10 mouse cellular contexts compared by ENCODE assay signal in genomic region chr7:96971027-96971996, GRCm38 (mm10). TPM values are rescaled to one million over a fixed set of nuclear protein-coding genes. Genes with fewer than 3 reads are reported as not detected.
DNase-seq lines count a peak whose midpoint lies in the region; ATAC-seq and TF ChIP-seq lines count a peak whose summit lies in the region.
"Had no signal": no experiment of that assay in that cellular context is flagged by ENCODE, and none has a peak within 500 bp of the region (broad histone marks: within the 10 kb centered on the region; RNA-seq: fewer than 3 reads in every experiment).

No protein-coding gene starts in this region.

- 59% methylated on average over 21 of the region's 21 CpGs for WGBS in kidney, embryonic 16.5 days
- 60% methylated on average over 21 of the region's 21 CpGs for WGBS in heart, postnatal 0 days
- 47% methylated on average over 21 of the region's 21 CpGs for whole genome bisulfite sequencing in liver, embryonic 13.5 days (ENCODE audit: insufficient replicate concordance)
- WGBS in midbrain, postnatal 0 days = 76% methylated on average over 21 of the region's 21 CpGs

- peak overlapping the region; percentile 37; the same call in 1 of the 2 replicates for H3K27ac ChIP-seq in kidney, embryonic 16.5 days (ENCODE audit: low read length)
- H3K27ac ChIP-seq in heart, postnatal 0 days (ENCODE audit: low read depth) = peak overlapping the region; percentile 50
- peak overlapping the region; percentile 47 for H3K27ac ChIP-seq in liver, embryonic 13.5 days
- H3K27ac ChIP-seq in midbrain, postnatal 0 days (ENCODE audit: low read depth, low read length) = no peak overlapping the region
- H3K27ac ChIP-seq: limb, embryonic 15.5 days had no signal

- peak overlapping the region; percentile 51; the same call in 1 of the 2 replicates for H3K9ac ChIP-seq in kidney, embryonic 16.5 days (replicated peaks; ENCODE audit: low read length)
- H3K9ac ChIP-seq in heart, postnatal 0 days (replicated peaks; ENCODE audit: low read depth, low read length) = no peak overlapping the region
- peak overlapping the region; percentile 43 for H3K9ac ChIP-seq in liver, embryonic 13.5 days
- no peak overlapping the region for H3K9ac ChIP-seq in midbrain, postnatal 0 days (replicated peaks; ENCODE audit: low read length, poor library complexity, severe bottlenecking)
- H3K9ac ChIP-seq: limb, embryonic 15.5 days had no signal

- no peak overlapping the region for H3K4me3 ChIP-seq in kidney, embryonic 16.5 days (ENCODE audit: low read length)
- peak overlapping the region; percentile 20 for H3K4me3 ChIP-seq in heart, postnatal 0 days (ENCODE audit: low read depth, low read length)
- no peak overlapping the region; the same call in 1 of the 2 replicates for H3K4me3 ChIP-seq in liver, embryonic 13.5 days (replicated peaks)
- H3K4me3 ChIP-seq in midbrain, postnatal 0 days (ENCODE audit: low read depth, low read length) = no peak overlapping the region
- H3K4me3 ChIP-seq: erythroblast, embryonic 14.5 days; limb, embryonic 15.5 days had no signal

- H3K36me3 ChIP-seq in kidney, embryonic 16.5 days (ENCODE audit: insufficient read depth, low read length) = no peaks in the 10 kb centered on the region
- no peaks in the 10 kb centered on the region; the same call in 1 of the 2 replicates for H3K36me3 ChIP-seq in heart, postnatal 0 days (replicated peaks; ENCODE audit: control insufficient read depth, insufficient read depth, low read length)
- peaks cover 17% of the 10 kb centered on the region for H3K36me3 ChIP-seq in liver, embryonic 13.5 days
- H3K36me3 ChIP-seq in midbrain, postnatal 0 days (ENCODE audit: insufficient read depth, low read length) = no peaks in the 10 kb centered on the region

- no peaks in the 10 kb centered on the region for H3K27me3 ChIP-seq in kidney, embryonic 16.5 days (ENCODE audit: insufficient read depth, low read length)
- no peaks in the 10 kb centered on the region for H3K27me3 ChIP-seq in heart, postnatal 0 days (ENCODE audit: control insufficient read depth, insufficient read depth, low read length)
- H3K27me3 ChIP-seq in liver, embryonic 13.5 days = no peaks in the 10 kb centered on the region
- no peaks in the 10 kb centered on the region for H3K27me3 ChIP-seq in midbrain, postnatal 0 days (ENCODE audit: insufficient read depth, low read length)
- H3K27me3 ChIP-seq: limb, embryonic 15.5 days had no signal

- no peak for DNase-seq in kidney, adult 9 months
- DNase-seq in heart, postnatal 0 days (ENCODE audit: low spot score) = no peak
- DNase-seq in liver, embryonic 13.5 days = no peak
- peak; percentile 15 for DNase-seq in midbrain, postnatal 0 days (ENCODE audit: low spot score)
- DNase-seq in retina, embryonic 14.5 days (ENCODE audit: low spot score) = no peak
- no peak for DNase-seq in embryo, embryonic 9.5 days (ENCODE audit: extremely low spot score)
- DNase-seq in adrenal gland, postnatal 14 days = no peak

- ATAC-seq in kidney, embryonic 16.5 days (ENCODE audit: low FRiP score, low TSS enrichment) = peak; percentile 43; the same call in 1 of the 2 replicates
- ATAC-seq in heart, postnatal 0 days (ENCODE audit: insufficient read depth, low read depth) = no peak
- peak; percentile 54; the same call in 1 of the 2 replicates for ATAC-seq in liver, embryonic 13.5 days (ENCODE audit: low read depth)
- ATAC-seq in midbrain, postnatal 0 days (ENCODE audit: low FRiP score) = no peak

- peaks cover 9% of the 10 kb centered on the region; the same call in 1 of the 2 replicates for H3K4me1 ChIP-seq in kidney, embryonic 16.5 days (ENCODE audit: insufficient read depth, low read length)
- no peaks in the 10 kb centered on the region for H3K4me1 ChIP-seq in heart, postnatal 0 days (ENCODE audit: control insufficient read depth, insufficient read depth)
- peaks cover 48% of the 10 kb centered on the region for H3K4me1 ChIP-seq in liver, embryonic 13.5 days (replicated peaks)
- no peaks in the 10 kb centered on the region for H3K4me1 ChIP-seq in midbrain, postnatal 0 days (ENCODE audit: insufficient read depth, low read length)
- H3K4me1 ChIP-seq: limb, embryonic 15.5 days had no signal

- no peak for TF ChIP-seq CTCF in heart, postnatal 0 days (IDR thresholded peaks at IDR 0.05; ENCODE audit: low read depth)
- no peak for TF ChIP-seq CTCF in midbrain, postnatal 0 days (IDR thresholded peaks at IDR 0.05)

- 0 out of 2 replicates have a peak overlapping the region, but pooled peaks have one; percentile 3 for H3K4me2 ChIP-seq in kidney, embryonic 16.5 days (replicated peaks; ENCODE audit: low read depth, low read length)
- H3K4me2 ChIP-seq in heart, postnatal 0 days (ENCODE audit: low read depth, low read length) = peak overlapping the region; percentile 39
- peak overlapping the region; percentile 45 for H3K4me2 ChIP-seq in liver, embryonic 13.5 days
- no peak overlapping the region for H3K4me2 ChIP-seq in midbrain, postnatal 0 days (ENCODE audit: low read depth, low read length, poor library complexity, severe bottlenecking)
- H3K4me2 ChIP-seq: limb, embryonic 15.5 days had no signal

- no peaks in the 10 kb centered on the region for H3K9me3 ChIP-seq in kidney, embryonic 16.5 days (ENCODE audit: low read length)
- H3K9me3 ChIP-seq in heart, postnatal 0 days (replicated peaks; ENCODE audit: control insufficient read depth, low read length) = no peaks in the 10 kb centered on the region
- no peaks in the 10 kb centered on the region for H3K9me3 ChIP-seq in liver, embryonic 13.5 days (replicated peaks)
- H3K9me3 ChIP-seq in midbrain, postnatal 0 days (ENCODE audit: low read length) = no peaks in the 10 kb centered on the region
- H3K9me3 ChIP-seq: limb, embryonic 15.5 days had no signal

- TF ChIP-seq EP300 in heart, postnatal 0 days (IDR thresholded peaks at IDR 0.05; ENCODE audit: low read depth) = no peak

RNA-seq across cellular contexts. Expression of gene Nars2, which starts 20.0 kb away (rescaled TPM):
- 30.8 and 31.6 TPM in 2 replicates for polyA plus RNA-seq in kidney, embryonic 16.5 days (2015; fragmentation: Nextera tagmentation; extraction: Ambion mirVana)
- 11.8 and 19.1 TPM in 2 replicates for total RNA-seq in heart, postnatal 0 days (2014; rRNA removed; ENCODE audit: low replicate concordance)
- 17.0 and 17.8 TPM in 2 replicates for polyA plus RNA-seq in heart, postnatal 0 days (2015; fragmentation: Nextera tagmentation; extraction: Ambion mirVana)
- 18.7 and 18.9 TPM in 2 replicates for polyA plus RNA-seq in liver, embryonic 13.5 days (2015; fragmentation: Nextera tagmentation; extraction: Ambion mirVana)
- 5.4 and 13.9 TPM in 2 replicates for total RNA-seq in midbrain, postnatal 0 days (2014; rRNA removed)
- 13.2 and 14.9 TPM in 2 replicates for polyA plus RNA-seq in midbrain, postnatal 0 days (2015; fragmentation: Nextera tagmentation; extraction: Ambion mirVana)
- total RNA-seq in adrenal gland, postnatal 14 days (2021) = 19.3 and 23.8 TPM in 2 replicates

Comparison
In these comparisons a context has a peak if more than half of its experiments do, and no peak if none do; other contexts are left out.
1. ATAC-seq: peak in kidney, embryonic 16.5 days (single experiment) and liver, embryonic 13.5 days (single experiment); none in heart, postnatal 0 days (single experiment) and midbrain, postnatal 0 days (single experiment).
2. H3K9ac ChIP-seq: peak in kidney, embryonic 16.5 days (single experiment) and liver, embryonic 13.5 days (single experiment); none in heart, postnatal 0 days (single experiment) and midbrain, postnatal 0 days (single experiment).